Mouse (Mus musculus): ENCODE measurements around the gene Dnmt3c.

- TF ChIP-seq TCF12 (IDR thresholded peaks at IDR 0.05; ENCODE audit: insufficient read depth, poor library complexity, severe bottlenecking) (no peak), POLR2A (IDR thresholded peaks at IDR 0.05; ENCODE audit: insufficient read length, low read depth) (no peak), MYOG (IDR thresholded peaks at IDR 0.05; ENCODE audit: control insufficient read depth in 1 of 3, insufficient read depth in 1 of 3, insufficient read length in 2 of 3, low read depth in 2 of 3) (no peak), USF1 (IDR thresholded peaks at IDR 0.05; ENCODE audit: low read depth) (no peak), CEBPB (IDR thresholded peaks at IDR 0.05; ENCODE audit: insufficient read depth, poor library complexity, severe bottlenecking) (no peak), REST (IDR thresholded peaks at IDR 0.05; ENCODE audit: insufficient read depth, insufficient read length) (no peak)
Measured at GRCm38 (mm10) chr2:153724871-153725270, 28.4 kb downstream of the Dnmt3c start.

Data from myocyte (in vitro differentiated cells).